Mouse (Mus musculus) thymus, adult 2 months (tissue): ENCODE measurements around the gene Rap1b.

ENCODE experiments used
- CTCF ChIP-seq: fragments of 200-500 bp; IDR thresholded peaks from 2 replicates; pipeline ENCODE4 v1.5.1; 2012; ENCODE audit warnings: mild to moderate bottlenecking, control low read depth, low read length, moderate library complexity, borderline replicate concordance; ENCODE audit not compliant: control insufficient read depth, poor library complexity, insufficient read depth; ENCODE audit errors: extremely low read depth
- POLR2A ChIP-seq: fragments of 200-500 bp; IDR thresholded peaks from 2 replicates; pipeline ENCODE4 v1.6.1; 2012; ENCODE audit warnings: mild to moderate bottlenecking, low read length, control low read depth, moderate library complexity; ENCODE audit not compliant: control insufficient read depth, poor library complexity, insufficient read depth; ENCODE audit errors: extremely low read depth

DNA sequence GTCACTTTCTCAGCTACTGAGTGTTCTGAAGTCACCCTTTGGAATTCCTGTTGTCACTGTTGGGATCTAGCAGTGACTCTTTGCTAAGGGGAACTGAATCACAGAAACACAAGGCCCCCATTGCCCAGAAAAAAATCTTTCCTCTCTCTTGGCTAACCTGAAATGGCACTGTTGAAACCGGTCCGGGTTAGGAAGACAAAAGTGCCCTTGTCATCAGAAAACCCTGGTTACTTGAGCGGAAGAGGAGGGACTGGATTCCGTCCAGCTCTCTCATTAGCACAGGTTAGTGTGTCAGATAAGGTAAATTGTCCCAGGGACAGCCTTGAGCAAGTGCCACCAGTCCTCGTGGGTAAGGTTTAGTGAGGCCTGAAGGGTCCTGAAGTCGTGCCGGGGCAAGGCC is 14.5 kb upstream of the Rap1b start:
- TF ChIP-seq CTCF (no peak), POLR2A (no peak)
